In genomic region chr14:32663099-32663498, GRCm38 (mm10) we compare ENCODE assay signal across 20 mouse cellular contexts. TPM values are rescaled to one million over a fixed set of nuclear protein-coding genes. Genes with fewer than 3 reads are reported as not detected.
"Had no signal": no experiment of that assay in that cellular context is flagged by ENCODE, and none has a peak within 500 bp of the region (broad histone marks: within the 10 kb centered on the region; RNA-seq: fewer than 3 reads in every experiment).

No protein-coding gene starts in this region.

- H3K9ac ChIP-seq: liver, postnatal 0 days; lung, embryonic 15.5 days; midbrain, embryonic 13.5 days; midbrain, embryonic 15.5 days; neural tube, embryonic 12.5 days had no signal

- H3K4me3 ChIP-seq: lung, embryonic 15.5 days; megakaryocyte, embryonic 14.5 days; midbrain, embryonic 13.5 days; midbrain, embryonic 15.5 days; neural tube, embryonic 12.5 days had no signal

- DNase-seq: liver, postnatal 0 days; lung, adult 2 months; lung, postnatal 14 days; lung, postnatal 36 days; right cerebral cortex, postnatal 14 days; spleen, adult 18-20 months; thymus, adult 18-20 months; thymus, postnatal 25 days; thymus, postnatal 4 days had no signal

- H3K4me1 ChIP-seq: lung, embryonic 15.5 days; megakaryocyte, embryonic 14.5 days; midbrain, embryonic 13.5 days; midbrain, embryonic 15.5 days; neural tube, embryonic 12.5 days had no signal

- H3K36me3 ChIP-seq: lung, embryonic 15.5 days; midbrain, embryonic 13.5 days; midbrain, embryonic 15.5 days; neural tube, embryonic 12.5 days had no signal

- ATAC-seq: liver, postnatal 0 days; lung, postnatal 0 days; midbrain, embryonic 13.5 days; midbrain, embryonic 15.5 days had no signal

- H3K27ac ChIP-seq: lung, embryonic 15.5 days; macrophage; midbrain, embryonic 13.5 days; midbrain, embryonic 15.5 days; neural tube, embryonic 12.5 days had no signal

- H3K9me3 ChIP-seq: lung, embryonic 15.5 days; megakaryocyte, embryonic 14.5 days; midbrain, embryonic 13.5 days; midbrain, embryonic 15.5 days; neural tube, embryonic 12.5 days had no signal

- H3K27me3 ChIP-seq: lung, embryonic 15.5 days; midbrain, embryonic 15.5 days; neural tube, embryonic 12.5 days had no signal

- H3K4me2 ChIP-seq: lung, embryonic 15.5 days; midbrain, embryonic 11.5 days; midbrain, embryonic 13.5 days; midbrain, embryonic 15.5 days; neural tube, embryonic 12.5 days had no signal

RNA-seq across cellular contexts. Expression of gene 3425401B19Rik, which starts 22.0 kb away (rescaled TPM):
- total RNA-seq: megakaryocyte progenitor cell, adult 5-6 weeks; monocyte, adult 5-6 weeks had no signal
- polyA plus RNA-seq: macrophage; midbrain, embryonic 11.5 days; midbrain, embryonic 13.5 days; midbrain, embryonic 15.5 days; thymus, postnatal 0 days had no signal
